14 mouse cellular contexts compared by ENCODE assay signal in the genomic region with DNA sequence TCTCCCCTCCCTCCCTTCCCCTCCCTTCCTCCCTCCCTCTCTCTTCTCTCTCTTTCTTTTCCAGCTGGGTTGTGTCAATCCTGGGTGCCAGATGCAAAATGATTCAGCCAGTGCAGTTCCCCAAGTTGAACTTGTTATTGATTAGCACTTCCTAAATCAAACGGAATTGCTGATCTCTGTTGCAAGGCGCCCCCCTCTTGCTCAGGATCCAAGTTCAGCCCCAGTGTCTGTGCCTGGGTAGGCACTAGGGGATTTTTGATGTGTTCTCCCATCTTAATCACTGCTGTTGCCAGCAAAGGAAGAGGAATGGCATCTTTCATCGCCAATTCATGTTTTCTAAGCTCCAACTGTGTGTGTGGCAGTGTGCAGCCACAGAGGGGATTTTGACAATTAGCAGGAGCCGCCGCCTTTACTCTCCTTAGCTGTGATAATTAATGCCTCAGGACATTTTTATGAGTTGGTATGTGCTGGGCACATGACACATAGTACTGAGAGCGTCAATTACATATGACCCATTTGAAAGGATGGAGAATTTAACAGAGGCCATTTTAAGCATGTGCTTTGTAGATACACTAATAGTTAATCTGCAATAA.
DNase-seq lines count a peak whose midpoint lies in the region; ATAC-seq lines count a peak whose summit lies in the region.
"Had no signal": no experiment of that assay in that cellular context is flagged by ENCODE, and none has a peak within 500 bp of the region (broad histone marks: within the 10 kb centered on the region; RNA-seq: fewer than 3 reads in every experiment).

No protein-coding gene starts in this region.

- ATAC-seq in kidney, embryonic 14.5 days (ENCODE audit: low FRiP score, low TSS enrichment): no peak
- ATAC-seq in forebrain, embryonic 14.5 days: peak; percentile 40; the same call in 1 of the 2 replicates
- peak; percentile 82; the same call in 1 of the 2 replicates for ATAC-seq in midbrain, embryonic 15.5 days (replicated peaks)
- ATAC-seq: intestine, postnatal 0 days; liver, postnatal 0 days had no signal

- H3K9ac ChIP-seq in kidney, embryonic 14.5 days (ENCODE audit: low read depth, low read length): no peak overlapping the region
- H3K9ac ChIP-seq in forebrain, embryonic 14.5 days (ENCODE audit: low read length): no peak overlapping the region
- H3K9ac ChIP-seq in midbrain, embryonic 15.5 days: no peak overlapping the region
- H3K9ac ChIP-seq: liver, postnatal 0 days had no signal

- no peak overlapping the region for H3K27ac ChIP-seq in kidney, embryonic 14.5 days (ENCODE audit: low read depth, low read length)
- H3K27ac ChIP-seq in forebrain, embryonic 14.5 days (ENCODE audit: low read depth, low read length): no peak overlapping the region
- peak overlapping the region; percentile 81 for H3K27ac ChIP-seq in limb, embryonic 10.5 days
- no peak overlapping the region for H3K27ac ChIP-seq in midbrain, embryonic 15.5 days

- 0 out of 2 replicates have a peak overlapping the region, but pooled peaks have one; percentile 6 for H3K4me2 ChIP-seq in kidney, embryonic 14.5 days (replicated peaks; ENCODE audit: low read depth, low read length)
- H3K4me2 ChIP-seq in forebrain, embryonic 14.5 days (ENCODE audit: low read length): no peak overlapping the region
- H3K4me2 ChIP-seq in midbrain, embryonic 15.5 days: no peak overlapping the region

- H3K4me3 ChIP-seq in kidney, embryonic 14.5 days (ENCODE audit: low read length): no peak overlapping the region
- no peak overlapping the region for H3K4me3 ChIP-seq in forebrain, embryonic 14.5 days (ENCODE audit: low read depth, low read length)
- no peak overlapping the region for H3K4me3 ChIP-seq in limb, embryonic 10.5 days
- H3K4me3 ChIP-seq in midbrain, embryonic 15.5 days: no peak overlapping the region

- WGBS in kidney, embryonic 14.5 days: 23% methylated on average over 6 of the region's 6 CpGs
- WGBS in forebrain, embryonic 14.5 days: 19% methylated on average over 6 of the region's 6 CpGs
- 19% methylated on average over 6 of the region's 6 CpGs for WGBS in limb, embryonic 10.5 days
- 40% methylated on average over 6 of the region's 6 CpGs for WGBS in midbrain, embryonic 15.5 days

- no peak for DNase-seq in kidney, postnatal 14 days
- DNase-seq in forebrain, embryonic 14.5 days (ENCODE audit: low spot score): peak; percentile 49
- peak; percentile 63 for DNase-seq in limb, embryonic 10.5 days (ENCODE audit: low spot score)
- DNase-seq in spleen, postnatal 14 days (ENCODE audit: low spot score in 2 of 2): no peak
- no peak for DNase-seq in thymus, postnatal 0 days (ENCODE audit: low spot score)
- DNase-seq: cerebellum, adult 9-10 months; gastrocnemius, postnatal 14 days; kidney, postnatal 25 days; liver; liver, postnatal 0 days; lung, postnatal 4 days had no signal

- H3K36me3 ChIP-seq in kidney, embryonic 14.5 days (ENCODE audit: control insufficient read depth, insufficient read depth, low read length): no peaks in the 10 kb centered on the region
- H3K36me3 ChIP-seq in forebrain, embryonic 14.5 days (ENCODE audit: control insufficient read depth, insufficient read depth, low read length): no peaks in the 10 kb centered on the region
- no peaks in the 10 kb centered on the region for H3K36me3 ChIP-seq in limb, embryonic 10.5 days
- no peaks in the 10 kb centered on the region for H3K36me3 ChIP-seq in midbrain, embryonic 15.5 days (replicated peaks)

- H3K4me1 ChIP-seq in kidney, embryonic 14.5 days (ENCODE audit: control insufficient read depth, insufficient read depth, low read length): no peaks in the 10 kb centered on the region
- no peaks in the 10 kb centered on the region for H3K4me1 ChIP-seq in forebrain, embryonic 14.5 days (ENCODE audit: control insufficient read depth, insufficient read depth, low read length)
- H3K4me1 ChIP-seq in limb, embryonic 10.5 days: peaks cover 49% of the 10 kb centered on the region
- H3K4me1 ChIP-seq in midbrain, embryonic 15.5 days: 0 out of 2 replicates have a peak, but pooled peaks cover 5% of the 10 kb centered on the region

- no peaks in the 10 kb centered on the region for H3K27me3 ChIP-seq in kidney, embryonic 14.5 days (ENCODE audit: control insufficient read depth, insufficient read depth, low read length)
- H3K27me3 ChIP-seq in forebrain, embryonic 14.5 days (replicated peaks; ENCODE audit: control insufficient read depth, insufficient read depth, low read length): no peaks in the 10 kb centered on the region
- no peaks in the 10 kb centered on the region for H3K27me3 ChIP-seq in limb, embryonic 10.5 days (ENCODE audit: low read depth, poor library complexity, severe bottlenecking)
- no peaks in the 10 kb centered on the region for H3K27me3 ChIP-seq in midbrain, embryonic 15.5 days (replicated peaks)

- no peaks in the 10 kb centered on the region for H3K9me3 ChIP-seq in kidney, embryonic 14.5 days (ENCODE audit: control insufficient read depth, low read length)
- H3K9me3 ChIP-seq in forebrain, embryonic 14.5 days (replicated peaks; ENCODE audit: control insufficient read depth, low read length): no peaks in the 10 kb centered on the region
- H3K9me3 ChIP-seq in limb, embryonic 10.5 days (replicated peaks): no peaks in the 10 kb centered on the region
- no peaks in the 10 kb centered on the region for H3K9me3 ChIP-seq in midbrain, embryonic 15.5 days

Comparison
In these comparisons a context has a peak if more than half of its experiments do, and no peak if none do; other contexts are left out.
1. DNase-seq: peak in forebrain, embryonic 14.5 days (single experiment) and limb, embryonic 10.5 days (single experiment); none in kidney, postnatal 14 days (single experiment), spleen, postnatal 14 days (0 of 2) and thymus, postnatal 0 days (single experiment).